Mouse (Mus musculus) lung, postnatal 4 days (tissue): Measurements from ENCODE around the gene Svop.

Experiments
- DNase-seq, 2 experiments: peaks; one replicate each; pipeline ENCODE4 v3.0.0; 2021

The Svop gene

DNA sequence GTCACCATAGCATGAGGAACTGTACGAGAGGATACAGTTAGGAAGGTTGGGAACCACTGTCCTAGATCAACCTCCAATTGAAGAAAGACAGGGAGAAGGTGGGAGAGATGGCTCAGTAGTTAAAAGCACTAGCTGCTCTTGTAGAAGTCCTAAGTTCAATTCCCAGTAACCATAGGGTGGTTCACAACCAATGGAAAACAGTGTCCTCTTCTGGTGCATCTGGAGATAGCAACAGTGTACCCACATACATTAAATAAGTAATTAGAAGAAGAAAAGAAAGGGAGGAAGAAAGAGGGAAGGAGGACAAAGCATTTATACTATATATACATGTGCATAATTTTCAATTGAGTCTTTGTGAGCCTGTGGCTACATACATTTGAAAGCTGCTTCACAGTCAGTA is 46.2 kb downstream of the Svop start:
- no peak for DNase-seq

DNA sequence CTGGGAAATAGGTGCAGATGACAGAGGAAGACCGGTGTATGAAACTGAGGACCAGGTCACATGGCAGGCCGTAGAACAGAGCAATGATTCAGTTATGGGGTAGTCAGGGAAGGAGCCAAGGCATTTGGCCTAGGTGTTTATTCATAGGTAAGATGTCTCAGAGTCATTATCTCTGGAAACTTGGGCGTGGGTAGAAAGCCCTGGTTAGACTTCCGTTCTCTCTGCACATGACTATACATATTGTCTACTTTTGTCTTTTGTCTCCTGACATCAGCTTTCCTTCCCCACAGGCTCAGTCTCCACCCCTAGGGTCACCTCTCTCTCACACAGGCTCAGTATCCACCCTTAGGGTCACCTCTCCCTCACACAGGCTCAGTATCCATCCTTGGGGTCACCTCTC is 47.6 kb downstream of the Svop start:
- no peak for DNase-seq

DNA sequence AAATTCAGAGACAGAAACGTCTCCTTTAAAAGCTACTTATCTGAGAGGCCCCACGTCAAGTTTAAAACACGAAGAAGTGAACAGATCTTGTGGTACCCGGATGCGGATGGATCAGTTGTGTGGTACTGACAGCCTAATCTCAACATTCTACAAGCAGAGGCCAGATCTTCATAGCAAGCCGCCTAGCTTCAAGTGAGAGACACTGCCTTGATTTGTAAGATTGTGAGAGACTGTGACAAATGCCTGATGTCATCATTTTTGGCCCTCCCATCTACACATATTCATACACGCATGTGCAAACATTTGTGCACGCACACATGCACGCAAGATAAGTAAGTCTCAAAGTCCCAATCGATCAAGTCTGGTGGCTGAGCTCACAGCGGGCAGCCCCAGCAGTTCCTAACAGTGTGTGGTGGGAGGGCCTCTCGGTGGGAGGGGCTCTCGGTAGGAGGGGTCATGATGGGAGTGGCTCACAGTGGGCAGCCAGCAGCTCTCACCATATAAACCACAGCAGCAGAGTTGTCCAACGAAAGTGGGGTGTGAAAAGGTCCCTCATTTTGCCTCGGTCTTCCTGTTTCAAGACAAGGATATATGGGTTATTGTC is 49.9 kb downstream of the Svop start:
- DNase-seq: peak; percentile 69 to 71

DNA sequence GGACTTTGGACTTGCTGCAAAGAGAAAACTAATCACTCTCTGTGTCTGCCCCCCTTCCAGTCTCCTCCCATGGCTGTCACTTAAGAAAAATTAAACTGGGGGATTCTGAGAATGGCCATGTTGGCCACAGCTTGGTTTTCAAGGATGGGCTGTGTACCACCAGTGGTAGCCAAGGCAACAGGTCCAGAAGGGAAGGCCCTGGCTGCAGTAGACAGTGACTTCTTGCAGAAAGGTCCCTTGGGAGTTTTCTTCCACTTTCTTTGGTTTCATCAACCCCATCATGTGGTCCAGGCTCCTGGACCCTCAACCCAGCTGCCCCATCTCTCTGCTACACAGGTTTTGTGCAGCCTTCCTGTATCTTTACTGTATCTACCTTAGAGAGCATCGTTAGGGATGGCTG is 50.5 kb downstream of the Svop start:
- DNase-seq: no peak

DNA sequence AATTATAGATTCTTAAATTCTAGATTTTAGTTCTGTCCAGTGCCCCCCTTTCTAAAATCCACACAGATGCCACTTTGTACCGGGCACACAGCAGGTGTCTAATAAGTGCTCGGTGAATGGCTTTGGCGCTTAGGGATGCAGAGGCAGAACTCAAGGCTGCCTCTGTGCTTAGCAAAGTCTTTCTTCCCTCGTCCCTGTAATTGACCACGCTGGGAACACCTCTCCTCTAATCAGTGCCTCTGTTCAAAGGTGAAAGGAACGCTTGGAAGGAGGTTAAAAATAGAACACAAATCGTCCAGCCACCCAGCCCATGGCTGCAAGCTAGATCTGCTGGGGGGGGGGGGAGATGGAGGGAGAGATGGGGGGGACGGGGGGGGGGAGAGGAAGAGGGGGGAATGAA is 50.9 kb downstream of the Svop start:
- no peak for DNase-seq

DNA sequence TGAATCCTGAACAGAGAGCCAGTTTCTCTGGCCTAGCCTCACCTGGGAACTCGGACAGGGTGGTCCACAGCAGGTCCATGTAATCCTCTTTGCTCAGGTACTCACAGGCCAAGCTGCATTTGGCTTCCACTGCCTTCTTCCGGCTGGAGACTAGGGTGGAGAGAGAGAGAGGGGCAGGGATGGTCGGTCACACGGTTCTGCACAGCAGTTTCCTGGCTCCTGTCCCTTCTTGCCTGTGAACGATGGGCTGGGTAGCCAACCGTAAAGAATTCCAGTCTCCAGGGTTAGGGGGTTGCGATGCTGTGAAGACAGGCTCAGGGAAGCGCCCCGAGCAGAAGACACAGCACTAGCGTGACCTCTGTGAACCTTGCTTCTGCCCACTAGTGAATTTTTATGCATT is 56.3 kb downstream of the Svop start:
- DNase-seq: no peak

DNA sequence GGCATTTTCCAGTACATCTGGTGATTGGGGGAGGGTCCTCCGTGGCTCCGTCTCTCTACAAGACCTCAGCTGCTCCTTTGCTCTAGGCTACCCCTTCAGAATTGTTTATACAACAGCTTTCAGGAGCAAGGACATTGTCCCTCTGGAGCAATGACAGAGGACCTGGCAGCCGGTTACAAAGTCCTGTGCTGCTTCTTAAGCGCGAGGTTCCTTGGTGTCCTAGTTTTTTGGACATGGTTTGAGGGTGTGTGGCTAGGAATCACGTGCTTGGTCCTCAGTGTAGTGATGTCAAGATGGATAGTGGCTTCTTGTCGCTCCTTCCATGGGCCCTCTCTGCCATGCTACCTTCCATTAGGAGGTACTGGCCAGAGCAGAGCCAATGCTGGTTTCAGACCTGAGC is 57.0 kb downstream of the Svop start:
- no peak for DNase-seq

DNA sequence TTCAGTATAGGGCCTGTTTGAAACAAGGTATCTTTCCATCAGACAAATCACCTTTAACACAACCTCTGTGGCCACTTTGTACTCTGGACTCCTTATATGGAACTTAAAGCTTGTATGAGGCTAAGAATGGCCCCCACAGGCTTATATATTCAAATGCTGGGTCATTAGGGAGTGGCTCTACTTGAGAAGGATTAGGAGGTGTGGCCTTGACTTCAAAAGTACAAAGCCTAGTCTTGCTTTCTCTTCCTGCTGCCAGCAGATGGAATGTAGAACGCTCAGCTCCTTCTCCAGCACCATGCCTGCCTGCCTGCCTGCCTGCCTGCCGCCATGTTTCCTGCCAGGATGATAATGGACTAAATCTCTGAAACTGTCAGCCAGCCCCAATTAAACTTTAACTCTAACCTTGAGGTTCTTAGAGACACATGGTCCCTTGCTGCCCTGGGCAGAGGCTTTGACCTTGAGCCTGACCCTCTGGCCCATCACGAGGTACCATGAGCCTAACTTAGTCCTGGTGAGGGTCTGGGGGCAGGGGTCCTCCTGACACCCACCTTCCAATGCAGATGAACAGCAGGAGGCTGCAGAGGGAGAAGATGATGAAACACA is 59.1 kb downstream of the Svop start:
- no peak for DNase-seq

DNA sequence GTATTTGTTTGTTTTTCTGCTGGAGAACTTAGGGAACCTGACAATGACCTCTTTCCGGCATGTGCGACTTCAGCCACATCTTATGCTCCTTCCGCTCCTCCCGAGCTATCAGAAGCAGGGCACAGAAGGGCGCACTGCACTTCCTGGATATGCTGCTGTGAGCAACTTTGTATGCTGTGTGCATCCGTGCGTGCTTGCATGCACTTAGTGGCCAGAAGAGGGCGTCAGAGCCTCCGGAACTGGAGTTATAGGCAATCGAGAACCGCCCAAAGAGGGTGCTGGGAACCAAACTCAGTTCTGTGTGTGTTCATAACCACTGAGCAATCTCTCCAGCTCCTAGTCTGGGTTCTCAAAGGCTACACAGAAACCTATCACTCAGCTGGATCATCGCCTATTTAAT is 60.7 kb downstream of the Svop start:
- DNase-seq: no peak

DNA sequence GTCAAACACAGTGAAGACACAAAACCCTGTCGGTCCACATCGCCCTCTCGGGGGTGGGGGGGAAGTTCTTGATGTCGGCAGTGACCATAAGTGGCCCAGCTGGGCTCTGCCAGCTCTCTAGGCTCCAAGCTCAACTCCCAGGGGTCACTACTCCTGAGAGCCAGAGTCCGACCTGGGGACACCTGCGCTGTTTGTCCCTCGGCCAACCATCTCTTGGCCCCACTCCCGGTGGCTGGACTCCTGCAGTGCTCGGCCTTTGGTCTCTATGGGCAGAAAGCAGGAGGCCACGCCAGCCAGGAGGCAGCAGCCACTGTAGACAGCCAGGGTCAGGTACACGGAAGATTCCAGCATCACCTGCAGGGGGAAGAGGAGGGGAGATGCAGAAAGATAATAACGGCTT is 63.3 kb downstream of the Svop start:
- no peak for DNase-seq

DNA sequence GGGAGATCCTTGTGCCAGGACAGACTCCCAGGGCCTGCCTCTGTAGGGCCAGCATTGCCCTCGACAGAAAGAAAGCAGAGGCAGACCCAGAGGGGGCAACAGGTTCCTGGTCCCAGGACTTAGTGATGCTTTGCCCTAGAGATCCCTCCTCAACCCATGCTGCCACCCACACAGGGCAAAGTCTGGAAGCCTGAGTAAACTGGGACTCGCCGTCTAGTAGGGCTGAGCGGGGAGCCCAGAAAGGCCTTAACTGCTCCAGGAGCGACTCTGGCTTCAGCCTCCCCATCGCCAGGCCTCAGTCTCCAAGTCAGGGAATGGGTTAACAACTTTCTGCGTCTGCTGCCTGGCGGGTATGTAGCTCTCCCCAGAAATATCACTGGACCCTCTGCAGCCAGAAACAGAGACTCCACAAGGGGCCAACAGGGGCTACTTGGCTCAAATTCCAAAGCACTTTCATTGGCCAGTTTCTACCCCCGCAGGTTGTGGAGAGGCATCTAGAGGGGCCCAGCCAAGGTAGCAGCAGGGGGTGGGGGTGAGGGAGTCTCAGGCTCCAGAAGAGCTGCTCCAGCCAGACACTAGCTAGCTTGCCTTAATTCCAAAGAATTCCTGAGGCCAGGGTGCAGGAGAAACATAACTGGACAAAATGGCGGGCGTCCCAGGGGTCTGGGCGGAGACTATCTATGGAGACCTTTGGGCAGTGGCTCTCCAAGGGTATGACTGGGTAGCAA is 64.0 kb downstream of the Svop start:
- DNase-seq: no peak

DNA sequence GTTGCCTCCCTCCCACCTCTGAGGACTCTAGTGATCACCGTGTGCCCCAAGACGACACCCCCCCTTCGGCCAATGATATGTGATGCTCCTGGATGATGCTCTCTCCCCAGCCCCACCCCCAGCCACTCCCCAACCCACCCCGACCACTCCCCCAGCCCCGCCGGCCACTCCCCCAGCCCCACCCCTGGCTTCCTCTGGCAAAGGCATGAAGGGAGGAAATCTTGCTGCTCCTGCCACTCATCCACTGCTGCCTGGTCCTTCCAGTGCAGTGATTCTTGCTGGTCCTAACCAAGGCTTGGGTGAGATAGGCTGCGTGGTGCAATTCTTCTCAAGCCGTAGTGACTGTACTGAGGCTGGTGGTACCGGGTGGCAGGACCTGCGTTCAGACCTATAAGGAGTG is 66.5 kb downstream of the Svop start:
- no peak for DNase-seq

DNA sequence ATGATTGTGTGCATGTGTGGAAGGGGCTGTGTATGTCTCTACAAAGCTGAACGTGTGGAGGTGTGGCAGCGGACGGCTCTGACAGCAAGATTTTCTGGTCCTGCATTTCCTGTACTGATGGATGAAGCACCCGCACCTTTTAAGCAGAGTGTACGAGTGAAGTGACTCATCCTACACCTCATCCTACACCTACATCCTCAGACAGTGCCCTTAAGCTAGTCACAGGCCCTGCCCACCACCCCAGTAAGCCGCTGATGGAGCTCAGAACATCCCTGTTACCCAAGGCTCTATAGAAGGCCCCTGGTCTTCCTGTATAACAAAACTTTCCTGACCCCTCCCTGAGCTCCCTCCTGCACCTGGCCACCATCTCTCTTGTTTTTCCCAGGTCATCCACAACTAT is 67.0 kb downstream of the Svop start:
- DNase-seq: no peak

DNA sequence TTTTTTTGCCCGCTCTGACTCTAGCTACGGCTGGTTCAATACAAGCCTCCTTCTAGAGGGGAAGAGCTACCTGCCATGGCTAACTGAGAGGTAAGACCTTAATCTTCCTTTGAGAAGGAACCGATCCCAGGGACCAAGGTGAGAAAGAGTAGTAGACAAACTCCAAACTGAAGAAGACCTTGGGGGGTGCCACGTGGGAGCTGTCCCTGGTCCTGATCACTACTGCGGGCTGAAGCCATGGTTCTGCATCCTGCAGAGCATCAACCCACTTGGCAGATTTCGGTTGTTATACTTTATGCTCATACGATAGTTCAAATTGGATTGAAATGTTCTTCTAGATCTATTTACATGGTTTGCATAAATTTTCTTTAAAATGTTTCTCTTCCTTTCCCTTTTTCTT is 76.2 kb downstream of the Svop start:
- DNase-seq: no peak

DNA sequence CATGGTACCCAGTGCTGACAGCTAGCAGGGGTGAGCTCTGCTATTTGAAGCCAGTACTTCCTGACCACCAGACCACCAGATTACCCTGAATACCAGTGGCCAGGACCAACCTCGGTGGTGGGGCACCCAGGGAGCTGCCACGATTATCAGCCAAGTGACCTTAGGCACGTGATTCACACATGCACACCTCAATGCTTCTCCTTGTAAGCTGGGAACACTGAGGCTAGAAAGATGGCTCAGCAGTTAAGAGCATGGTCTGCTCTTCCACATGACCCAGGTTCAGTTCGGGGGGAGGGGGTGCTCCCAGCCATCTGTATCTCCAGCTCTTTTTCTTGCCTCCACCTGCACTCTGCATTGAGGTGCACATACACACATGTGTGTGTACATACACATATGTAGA is 82.3 kb downstream of the Svop start:
- DNase-seq: no peak

DNA sequence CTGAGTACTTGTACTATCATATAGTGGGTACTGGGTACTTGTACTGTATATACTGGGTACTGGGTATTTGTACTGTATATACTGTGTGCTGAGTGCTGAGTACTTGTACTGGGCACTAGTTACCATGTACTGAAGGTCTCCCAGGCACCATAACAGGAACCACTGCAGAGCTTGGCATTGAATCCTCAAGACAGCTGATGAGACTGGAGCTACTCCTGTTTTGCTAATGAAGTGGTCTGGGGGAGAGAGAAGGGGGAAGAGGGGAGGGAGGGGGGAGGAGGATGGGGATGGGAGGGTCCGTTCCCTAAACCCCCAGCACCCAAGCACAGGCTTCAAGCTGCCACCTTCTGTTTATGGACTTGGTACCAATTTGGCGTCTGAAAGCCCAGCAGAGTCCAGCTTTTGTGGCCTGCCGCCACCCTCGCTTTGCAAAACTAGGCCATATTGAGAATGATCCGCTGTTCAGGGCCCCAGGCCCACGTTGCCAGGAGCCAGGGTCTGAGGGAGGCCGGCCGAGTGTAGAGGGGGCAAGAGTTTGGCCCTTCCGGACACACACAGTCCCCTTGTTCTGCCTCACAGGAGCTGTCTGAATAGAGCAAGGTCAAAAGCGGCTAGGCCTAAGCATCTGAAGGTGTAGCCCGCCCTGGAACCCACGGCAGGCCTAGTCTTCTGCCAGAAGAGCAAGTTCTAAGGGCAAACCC is 83.5 kb downstream of the Svop start:
- DNase-seq: no peak

DNA sequence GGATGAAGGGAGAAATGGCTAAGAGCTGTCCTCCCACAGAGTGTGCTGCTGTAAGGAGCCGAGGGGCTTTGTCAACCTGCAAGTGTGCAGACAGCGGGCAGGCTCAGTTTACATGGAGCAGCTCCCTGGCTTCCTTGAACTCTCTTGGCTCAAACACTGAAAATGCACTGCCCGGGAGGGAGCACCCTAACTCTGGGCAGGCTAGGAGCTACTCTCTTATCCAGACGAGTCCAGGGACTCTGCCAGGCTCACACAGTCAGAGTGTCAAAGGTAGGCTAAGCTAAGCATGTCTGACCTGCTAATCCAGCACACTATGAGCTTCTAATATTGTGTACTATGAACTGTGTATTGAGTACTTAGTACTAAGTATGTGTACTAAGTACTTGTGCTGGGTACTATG is 84.4 kb downstream of the Svop start:
- DNase-seq: no peak

DNA sequence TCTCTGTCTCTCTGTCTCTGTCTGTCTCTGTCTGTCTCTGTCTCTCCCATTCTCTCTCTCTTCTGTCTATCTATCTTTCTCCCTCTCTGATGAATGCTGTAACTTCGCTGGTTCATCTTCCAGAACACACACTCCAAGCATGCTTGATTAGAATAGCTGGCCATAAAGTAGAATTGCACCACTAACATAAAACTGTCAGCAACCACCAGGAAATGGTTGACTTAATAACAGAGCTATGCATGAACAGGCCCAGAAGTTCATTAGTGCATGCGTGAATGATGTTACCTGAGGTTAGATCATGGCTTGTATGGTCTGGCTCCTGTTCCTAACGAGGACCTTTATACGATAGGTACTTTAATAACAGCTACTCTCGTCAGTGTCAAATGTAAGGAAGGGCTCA is 86.3 kb downstream of the Svop start:
- DNase-seq: no peak

DNA sequence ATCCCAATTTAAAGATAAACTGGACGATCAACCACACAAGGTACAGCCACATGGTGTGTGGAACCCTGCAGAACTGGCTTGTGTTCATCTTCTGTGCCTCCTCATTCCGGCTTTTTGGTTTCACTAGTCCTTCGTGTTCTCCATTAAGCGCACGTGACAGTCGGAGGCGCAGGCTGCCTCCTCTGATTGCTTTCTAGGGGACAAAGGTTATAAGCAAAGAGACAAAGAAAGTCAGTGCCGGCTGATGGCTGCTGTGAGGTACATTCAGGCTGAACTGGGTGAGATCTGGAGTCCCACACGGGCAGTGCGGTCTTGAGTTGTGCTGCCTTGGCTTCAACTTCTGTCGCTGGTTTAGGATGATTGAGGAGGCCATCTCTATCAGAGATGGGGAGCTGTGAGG is 86.8 kb downstream of the Svop start:
- no peak for DNase-seq

DNA sequence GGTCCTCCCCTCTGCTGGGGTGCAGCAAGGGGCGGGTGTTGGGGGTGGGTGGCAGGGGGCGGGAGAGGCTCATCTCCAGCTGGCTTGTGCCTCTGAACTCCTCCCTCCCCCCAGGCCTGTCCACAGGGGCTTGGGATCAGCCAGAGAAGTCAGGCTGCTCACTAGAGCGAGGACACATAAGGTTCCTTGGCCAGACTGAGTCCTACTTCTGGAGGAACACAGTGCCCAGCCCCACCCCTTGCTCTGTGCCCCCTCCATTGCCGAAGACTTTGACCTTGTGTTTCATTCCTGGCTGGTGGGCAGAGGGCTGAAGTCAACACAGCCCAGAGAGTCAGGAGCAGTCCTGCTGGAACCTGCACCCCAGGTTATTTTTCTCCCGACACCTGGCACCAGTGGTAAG is 87.8 kb downstream of the Svop start, which contains the start of gene Dao:
Gene Dao (plus strand): TSS at position 162 of the 400 bp plus-strand sequence.
- DNase-seq: no peak

DNA sequence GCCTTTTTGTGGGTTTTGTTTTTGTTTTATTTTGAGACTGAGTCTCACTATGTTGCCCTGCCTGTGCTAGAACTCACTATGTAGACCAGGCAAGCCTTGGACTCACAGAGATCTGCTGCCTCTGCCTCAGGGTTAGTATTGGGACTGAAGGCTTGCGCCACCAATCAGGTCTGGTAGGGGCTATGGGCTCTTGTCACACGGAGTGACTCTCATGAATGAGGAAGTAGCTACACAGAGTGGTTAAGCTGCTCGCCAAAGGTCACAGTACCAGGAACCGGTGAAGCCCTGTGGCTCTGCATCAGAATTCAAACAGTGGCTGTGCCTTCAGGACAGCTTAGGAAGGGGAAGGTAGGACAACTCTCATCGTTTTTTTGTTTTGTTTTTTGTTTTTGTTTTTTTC is 92.0 kb downstream of the Svop start:
- peak; percentile 47 to 52 for DNase-seq

DNA sequence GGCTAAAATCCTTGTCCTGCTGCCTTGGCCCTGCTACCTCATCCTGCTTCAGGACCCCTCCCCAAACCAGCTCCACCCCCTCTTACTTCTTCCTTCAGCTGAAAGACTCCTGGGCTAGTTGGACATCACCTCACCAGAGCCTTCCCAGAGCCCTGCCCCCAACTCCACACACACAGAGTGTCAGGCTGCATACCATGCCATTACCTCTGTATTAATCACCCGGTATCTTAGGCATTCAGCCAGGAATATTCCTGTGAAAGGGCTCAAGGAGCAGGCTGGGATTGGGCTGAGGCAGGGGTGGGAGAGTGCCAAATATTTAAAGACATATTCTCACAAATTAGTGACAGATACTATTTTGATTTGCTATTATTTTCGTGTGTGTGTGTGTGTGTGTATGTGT is 94.9 kb downstream of the Svop start:
- DNase-seq: no peak

DNA sequence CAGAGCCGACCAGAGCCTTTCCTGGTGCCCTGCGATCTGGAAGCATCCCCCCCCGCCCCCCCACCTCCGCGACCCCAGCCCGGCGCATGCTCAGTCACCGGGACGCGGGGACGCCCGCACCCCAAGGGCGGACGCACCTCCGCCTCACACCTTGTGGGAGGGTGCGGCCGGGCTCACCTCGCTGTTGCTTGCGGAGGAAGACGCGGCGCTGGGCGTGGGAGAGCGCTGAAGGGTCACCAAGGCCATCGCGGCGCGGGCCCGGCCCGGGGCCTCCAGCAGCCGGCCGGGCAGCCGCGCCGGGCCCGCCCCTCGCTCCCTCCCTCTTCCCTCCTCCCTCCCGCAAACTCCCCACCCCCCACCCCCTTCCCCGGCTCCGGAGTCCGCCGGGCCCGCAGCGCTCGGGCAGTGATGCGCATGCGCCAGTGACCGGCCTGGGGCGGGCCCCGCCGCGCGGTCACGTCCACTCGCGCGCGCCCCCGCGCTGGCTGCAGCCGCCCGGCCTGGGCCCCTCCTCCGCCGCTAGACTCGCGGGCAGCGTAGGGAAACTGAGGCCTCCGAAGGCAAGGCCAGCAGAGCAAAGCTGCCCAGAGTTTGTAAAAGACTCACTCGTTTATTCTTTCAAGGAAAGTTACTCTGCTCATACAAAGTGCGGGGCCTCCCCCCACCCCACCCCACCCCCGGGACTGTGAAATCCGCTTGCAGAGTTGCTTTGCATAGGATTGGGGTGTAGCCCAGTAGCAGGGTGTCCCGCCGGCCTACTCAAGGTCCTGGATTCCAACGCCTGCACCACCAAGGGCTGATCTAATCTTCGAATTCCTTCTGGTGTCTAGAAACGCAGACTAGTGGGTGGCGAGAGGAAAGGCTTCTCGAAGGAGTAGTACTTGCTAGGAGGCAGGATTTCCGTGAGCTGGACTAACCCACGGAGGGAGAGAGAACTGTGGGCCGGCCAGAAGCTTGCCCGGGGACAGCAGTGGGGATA is 97.6 kb downstream of the Svop start, which contains the start of gene Ssh1:
Gene Ssh1 (minus strand): TSS at position 408 of the 979 bp plus-strand sequence.
- peak; percentile 93 to 96 for DNase-seq
